Mouse (Mus musculus) hindbrain, postnatal 0 days (tissue): ENCODE measurements around the gene Eef2k. TPM values are rescaled to one million over a fixed set of nuclear protein-coding genes. Genes with fewer than 3 reads are reported as not detected.

ENCODE experiments used
- ATAC-seq: fragments of 200-750 bp; cut with Nextera tagmentation; 2 replicates; pipeline ENCODE4 v1.8.0; 2017; ENCODE audit warnings: mild to moderate bottlenecking, moderate TSS enrichment, moderate library complexity
- DNase-seq: peaks from one replicate; pipeline ENCODE4 v3.0.0-alpha.2; 2015; ENCODE audit warnings: low spot score
- H3K27ac ChIP-seq: fragments of 300-500 bp; sonication (generic); 2 replicates; pipeline ENCODE4 v1.5.1; 2014; ENCODE audit warnings: mild to moderate bottlenecking
- H3K27me3 ChIP-seq: fragments of 300-500 bp; sonication (generic); 2 replicates; pipeline ENCODE4 v1.6.1; 2014; ENCODE audit warnings: low read length, mixed read lengths; ENCODE audit not compliant: insufficient read depth
- H3K36me3 ChIP-seq: fragments of 300-500 bp; sonication (generic); 2 replicates; pipeline ENCODE4 v1.6.1; 2014; ENCODE audit warnings: low read length, mixed read lengths; ENCODE audit not compliant: insufficient read depth
- H3K4me1 ChIP-seq: fragments of 300-500 bp; sonication (generic); 2 replicates; pipeline ENCODE4 v1.6.1; 2014; ENCODE audit warnings: antibody characterized with exemption, low read length, mixed read lengths; ENCODE audit not compliant: insufficient read depth
- H3K4me2 ChIP-seq: fragments of 300-500 bp; sonication (generic); 2 replicates; pipeline ENCODE4 v1.6.1; 2014; ENCODE audit warnings: low read depth, mild to moderate bottlenecking, low read length, moderate library complexity, mixed read lengths
- H3K4me3 ChIP-seq: fragments of 300-500 bp; sonication (generic); 2 replicates; pipeline ENCODE4 v1.5.1; 2014; ENCODE audit warnings: low read length
- H3K9ac ChIP-seq: fragments of 300-500 bp; sonication (generic); replicated peaks from 2 replicates; pipeline ENCODE4 v1.6.1; 2014; ENCODE audit warnings: mild to moderate bottlenecking, low read length, moderate library complexity, mixed read lengths
- H3K9me3 ChIP-seq: fragments of 300-500 bp; sonication (generic); 2 replicates; pipeline ENCODE4 v1.6.1; 2016; ENCODE audit warnings: low read length, mixed read lengths
- CTCF ChIP-seq: IDR thresholded peaks from 2 replicates; pipeline ENCODE4 v1.5.1; 2016; ENCODE audit warnings: antibody characterized with exemption, control low read depth, low read depth
- WGBS: fragments of 180-500 bp; shearing (Covaris S2); extraction: QIAGEN DNeasy Blood & Tissue Kit; methylation state at CpG from one replicate; pipeline ENCODE4 v1.1.7; 2014; 5-methylcytosine and 5-hydroxymethylcytosine counted together
- polyA plus RNA-seq: library from polyadenylated mRNA; unstranded; fragments of >200 nt; fragmentation: Nextera tagmentation; extraction: Ambion mirVana; gene quantifications from 2 replicates; pipeline ENCODE4 v1.2.1, GENCODE M21; 2015
- total RNA-seq: library from RNA; depleted of rRNA; stranded (reverse); fragments of >200 nt; gene quantifications from 2 replicates; pipeline ENCODE4 v1.2.3, GENCODE M21; 2014

Gene Eef2k
- total and polyA plus RNA-seq, 2 experiments from 2014 or later, result 32.1 to 44.6 TPM

- peak; percentile 83 for ATAC-seq
- Histone ChIP-seq H3K9me3 (no peaks in the 10 kb centered on the region), H3K27ac (peak overlapping the region; percentile 76), H3K4me3 (peak overlapping the region; percentile 49), H3K27me3 (no peaks in the 10 kb centered on the region), H3K36me3 (no peaks in the 10 kb centered on the region), H3K4me1 (0 out of 2 replicates have a peak, but pooled peaks cover 4% of the 10 kb centered on the region), H3K9ac (peak overlapping the region; percentile 46; the same call in 1 of the 2 replicates), H3K4me2 (peak overlapping the region; percentile 63)
- TF ChIP-seq CTCF, result no peak
- WGBS, result 5% methylated on average over 14 of the region's 14 CpGs
- peak; percentile 83 for DNase-seq
These were observed 7.7 kb upstream of the Eef2k start for GRCm38 (mm10) chr7:120834863-120835372.

GRCm38 (mm10) chr7:120835449-120836359 is 6.9 kb upstream of the Eef2k start:
- peak; percentile 97 for TF ChIP-seq CTCF
- H3K9ac ChIP-seq, result peak overlapping the region; percentile 55
- H3K4me3 ChIP-seq, result peak overlapping the region; percentile 49
- no peaks in the 10 kb centered on the region for H3K27me3 ChIP-seq
- peak; percentile 97 for DNase-seq
- H3K27ac ChIP-seq, result peak overlapping the region; percentile 76
- H3K36me3 ChIP-seq, result no peaks in the 10 kb centered on the region
- H3K4me2 ChIP-seq, result peak overlapping the region; percentile 63
- no peaks in the 10 kb centered on the region for H3K9me3 ChIP-seq
- peak; percentile 91 for ATAC-seq
- under 1% methylated on average over 41 of the region's 41 CpGs for WGBS
- H3K4me1 ChIP-seq, result no peaks in the 10 kb centered on the region

GRCm38 (mm10) chr7:120836361-120836760 is 6.3 kb upstream of the Eef2k start:
- Histone ChIP-seq H3K9me3 (no peaks in the 10 kb centered on the region), H3K27me3 (no peaks in the 10 kb centered on the region), H3K27ac (peak overlapping the region; percentile 76; the same call in 1 of the 2 replicates), H3K4me3 (peak overlapping the region; percentile 49), H3K36me3 (no peaks in the 10 kb centered on the region), H3K4me1 (no peaks in the 10 kb centered on the region), H3K4me2 (peak overlapping the region; percentile 63), H3K9ac (peak overlapping the region; percentile 55; the same call in 1 of the 2 replicates)
- no peak for ATAC-seq
- no peak for TF ChIP-seq CTCF
- peak; percentile 65 for DNase-seq
- 3% methylated on average over 12 of the region's 12 CpGs for WGBS

- no peak overlapping the region for H3K4me2 ChIP-seq
- no peak overlapping the region for H3K9ac ChIP-seq
- no peak overlapping the region for H3K4me3 ChIP-seq
- ATAC-seq (no peak), DNase-seq (no peak)
- 74% methylated on average over 5 of the region's 5 CpGs for WGBS
- no peaks in the 10 kb centered on the region for H3K27me3 ChIP-seq
- no peak for TF ChIP-seq CTCF
- H3K9me3 ChIP-seq, result no peaks in the 10 kb centered on the region
- H3K27ac ChIP-seq, result no peak overlapping the region
- no peaks in the 10 kb centered on the region for H3K36me3 ChIP-seq
- peaks cover 2% of the 10 kb centered on the region; the same call in 1 of the 2 replicates for H3K4me1 ChIP-seq
These were observed 4.0 kb upstream of the Eef2k start for GRCm38 (mm10) chr7:120838436-120839160.

- Histone ChIP-seq H3K4me2 (no peak overlapping the region), H3K4me1 (peaks cover 14% of the 10 kb centered on the region; the same call in 1 of the 2 replicates), H3K4me3 (no peak overlapping the region), H3K9ac (no peak overlapping the region), H3K27me3 (no peaks in the 10 kb centered on the region), H3K27ac (no peak overlapping the region), H3K36me3 (no peaks in the 10 kb centered on the region), H3K9me3 (no peaks in the 10 kb centered on the region)
- 82% methylated on average over 2 of the region's 2 CpGs for WGBS
- DNase-seq (no peak), ATAC-seq (no peak)
- no peak for TF ChIP-seq CTCF
These were observed 2.8 kb upstream of the Eef2k start for GRCm38 (mm10) chr7:120839786-120840185.

- Histone ChIP-seq H3K4me1 (peaks cover 14% of the 10 kb centered on the region; the same call in 1 of the 2 replicates), H3K27me3 (no peaks in the 10 kb centered on the region), H3K9me3 (no peaks in the 10 kb centered on the region), H3K9ac (peak overlapping the region; percentile 94), H3K4me3 (peak overlapping the region; percentile 82), H3K36me3 (no peaks in the 10 kb centered on the region), H3K27ac (peak overlapping the region; percentile 98), H3K4me2 (peak overlapping the region; percentile 81)
- WGBS, result 0% methylated on average over 40 of the region's 40 CpGs
- DNase-seq (peak; percentile 93), ATAC-seq (peak; percentile 89)
- peak; percentile 17; the same call in 1 of the 2 replicates for TF ChIP-seq CTCF
These were observed 498 bp downstream of the Eef2k start for GRCm38 (mm10) chr7:120843037-120843621.
